ENCODE assay signal across 10 mouse cellular contexts in genomic region chr12:52010630-52010961, GRCm38 (mm10). TPM values are rescaled to one million over a fixed set of nuclear protein-coding genes. Genes with fewer than 3 reads are reported as not detected.
DNase-seq lines count a peak whose midpoint lies in the region; ATAC-seq and TF ChIP-seq lines count a peak whose summit lies in the region.
"Had no signal": no experiment of that assay in that cellular context is flagged by ENCODE, and none has a peak within 500 bp of the region (broad histone marks: within the 10 kb centered on the region; RNA-seq: fewer than 3 reads in every experiment).

No protein-coding gene starts in this region.

- WGBS in kidney, postnatal 0 days = 60% methylated on average over 2 of the region's 2 CpGs
- 61% methylated on average over 2 of the region's 2 CpGs for WGBS in kidney, embryonic 16.5 days
- WGBS in forebrain, embryonic 12.5 days = 53% methylated on average over 2 of the region's 2 CpGs
- WGBS in midbrain, embryonic 14.5 days = 60% methylated on average over 2 of the region's 2 CpGs

- no peaks in the 10 kb centered on the region for H3K9me3 ChIP-seq in kidney, postnatal 0 days (replicated peaks; ENCODE audit: low read length)
- no peaks in the 10 kb centered on the region for H3K9me3 ChIP-seq in kidney, embryonic 16.5 days (ENCODE audit: low read length)
- no peaks in the 10 kb centered on the region for H3K9me3 ChIP-seq in forebrain, embryonic 12.5 days
- no peaks in the 10 kb centered on the region for H3K9me3 ChIP-seq in midbrain, embryonic 14.5 days (ENCODE audit: control insufficient read depth, low read length)

- TF ChIP-seq CTCF in kidney, postnatal 0 days (IDR thresholded peaks at IDR 0.05; ENCODE audit: low read depth) = peak; percentile 77

- no peak for ATAC-seq in kidney, postnatal 0 days (replicated peaks; ENCODE audit: low FRiP score, low read depth)
- no peak for ATAC-seq in kidney, embryonic 16.5 days (ENCODE audit: low FRiP score, low TSS enrichment)
- no peak for ATAC-seq in forebrain, embryonic 12.5 days (ENCODE audit: low FRiP score)
- ATAC-seq in midbrain, embryonic 14.5 days (ENCODE audit: low FRiP score, low TSS enrichment) = no peak
- no peak for ATAC-seq in erythroid progenitor cell, adult 5-6 weeks (replicated peaks; ENCODE audit: low FRiP score, poor library complexity, severe bottlenecking)

- H3K4me3 ChIP-seq in kidney, postnatal 0 days (replicated peaks; ENCODE audit: low read depth, low read length) = no peak overlapping the region
- no peak overlapping the region for H3K4me3 ChIP-seq in kidney, embryonic 16.5 days (ENCODE audit: low read length)
- H3K4me3 ChIP-seq in forebrain, embryonic 12.5 days (replicated peaks) = peak overlapping the region; percentile 19; the same call in 1 of the 2 replicates
- H3K4me3 ChIP-seq in midbrain, embryonic 14.5 days (replicated peaks; ENCODE audit: low read depth, low read length) = peak overlapping the region; percentile 11

- peak; percentile 76 for DNase-seq in kidney, postnatal 0 days (ENCODE audit: low spot score)
- DNase-seq in NIH3T3 (ENCODE audit: low read depth) = peak; percentile 84
- DNase-seq in midbrain, embryonic 14.5 days = peak; percentile 87
- no peak for DNase-seq in right cerebral cortex, adult 2 months (ENCODE audit: low spot score in 2 of 2)
- DNase-seq in thymus, postnatal 14 days = no peak

- H3K27ac ChIP-seq in kidney, postnatal 0 days = no peak overlapping the region
- no peak overlapping the region for H3K27ac ChIP-seq in kidney, embryonic 16.5 days (ENCODE audit: low read length)
- peak overlapping the region; percentile 81 for H3K27ac ChIP-seq in forebrain, embryonic 12.5 days
- 0 out of 2 replicates have a peak overlapping the region, but pooled peaks have one; percentile 46 for H3K27ac ChIP-seq in midbrain, embryonic 14.5 days (replicated peaks; ENCODE audit: low read depth, low read length)

- no peaks in the 10 kb centered on the region for H3K27me3 ChIP-seq in kidney, postnatal 0 days (ENCODE audit: insufficient read depth, low read length)
- H3K27me3 ChIP-seq in kidney, embryonic 16.5 days (ENCODE audit: insufficient read depth, low read length) = no peaks in the 10 kb centered on the region
- H3K27me3 ChIP-seq in forebrain, embryonic 12.5 days = no peaks in the 10 kb centered on the region
- H3K27me3 ChIP-seq in midbrain, embryonic 14.5 days (ENCODE audit: control insufficient read depth, insufficient read depth, low read length) = no peaks in the 10 kb centered on the region

- H3K4me2 ChIP-seq in kidney, postnatal 0 days (ENCODE audit: low read length) = no peak overlapping the region
- no peak overlapping the region for H3K4me2 ChIP-seq in kidney, embryonic 16.5 days (replicated peaks; ENCODE audit: low read depth, low read length)
- peak overlapping the region; percentile 47 for H3K4me2 ChIP-seq in forebrain, embryonic 12.5 days
- peak overlapping the region; percentile 45 for H3K4me2 ChIP-seq in midbrain, embryonic 14.5 days (ENCODE audit: low read length)

- no peaks in the 10 kb centered on the region for H3K36me3 ChIP-seq in kidney, postnatal 0 days (ENCODE audit: insufficient read depth, low read length)
- H3K36me3 ChIP-seq in kidney, embryonic 16.5 days (ENCODE audit: insufficient read depth, low read length) = no peaks in the 10 kb centered on the region
- no peaks in the 10 kb centered on the region for H3K36me3 ChIP-seq in forebrain, embryonic 12.5 days (replicated peaks)
- no peaks in the 10 kb centered on the region for H3K36me3 ChIP-seq in midbrain, embryonic 14.5 days (ENCODE audit: control insufficient read depth, insufficient read depth, low read length)

- no peak overlapping the region for H3K9ac ChIP-seq in kidney, postnatal 0 days (ENCODE audit: low read depth, low read length)
- no peak overlapping the region for H3K9ac ChIP-seq in kidney, embryonic 16.5 days (replicated peaks; ENCODE audit: low read length)
- no peak overlapping the region for H3K9ac ChIP-seq in forebrain, embryonic 12.5 days
- no peak overlapping the region for H3K9ac ChIP-seq in midbrain, embryonic 14.5 days (replicated peaks; ENCODE audit: low read length)

- 0 out of 2 replicates have a peak, but pooled peaks cover 4% of the 10 kb centered on the region for H3K4me1 ChIP-seq in kidney, postnatal 0 days (replicated peaks; ENCODE audit: insufficient read depth, low read length)
- H3K4me1 ChIP-seq in kidney, embryonic 16.5 days (ENCODE audit: insufficient read depth, low read length) = no peaks in the 10 kb centered on the region
- peaks cover 14% of the 10 kb centered on the region; the same call in 1 of the 2 replicates for H3K4me1 ChIP-seq in forebrain, embryonic 12.5 days
- no peaks in the 10 kb centered on the region for H3K4me1 ChIP-seq in midbrain, embryonic 14.5 days (ENCODE audit: control insufficient read depth, insufficient read depth, low read length)

RNA-seq across cellular contexts. Expression of gene Dtd2, which starts 4.3 kb away (rescaled TPM):
- polyA plus RNA-seq in kidney, postnatal 0 days (2015; fragmentation: Nextera tagmentation; extraction: Ambion mirVana) = 31.2 and 34.5 TPM in 2 replicates
- polyA plus RNA-seq in kidney, embryonic 16.5 days (2015; fragmentation: Nextera tagmentation; extraction: Ambion mirVana) = 26.6 and 28.7 TPM in 2 replicates
- 20.8 and 23.1 TPM in 2 replicates for polyA plus RNA-seq in forebrain, embryonic 12.5 days (2016; fragmentation: Nextera tagmentation; extraction: Ambion mirVana)
- polyA plus RNA-seq in midbrain, embryonic 14.5 days (2014; fragmentation: Nextera tagmentation; extraction: Ambion mirVana) = 21.2 and 21.4 TPM in 2 replicates
- total RNA-seq in erythroid progenitor cell, adult 5-6 weeks (2015; ENCODE audit: low replicate concordance) = 1.4 and 2.5 TPM in 2 replicates
- total RNA-seq in erythroid progenitor cell, adult 5-6 weeks (2017; ENCODE audit: low replicate concordance) = 3.5 and 7.5 TPM in 2 replicates

RNA-seq across cellular contexts. Expression of gene Gpr33, which starts 17.3 kb away (rescaled TPM):
- polyA plus RNA-seq in kidney, postnatal 0 days (2015; fragmentation: Nextera tagmentation; extraction: Ambion mirVana) = not detected in 2 replicates
- polyA plus RNA-seq in kidney, embryonic 16.5 days (2015; fragmentation: Nextera tagmentation; extraction: Ambion mirVana) = not detected in 2 replicates
- not detected in 2 replicates for polyA plus RNA-seq in forebrain, embryonic 12.5 days (2016; fragmentation: Nextera tagmentation; extraction: Ambion mirVana)
- not detected in 2 replicates for polyA plus RNA-seq in midbrain, embryonic 14.5 days (2014; fragmentation: Nextera tagmentation; extraction: Ambion mirVana)
- not detected in 2 replicates for total RNA-seq in erythroid progenitor cell, adult 5-6 weeks (2015; ENCODE audit: low replicate concordance)
- total RNA-seq in erythroid progenitor cell, adult 5-6 weeks (2017; ENCODE audit: low replicate concordance) = not detected in 2 replicates
- total RNA-seq: layer of hippocampus, adult 8-10 months had no signal
- polyA plus RNA-seq: small intestine, adult 2 months had no signal

RNA-seq across cellular contexts. Expression of gene Heatr5a, which starts 39.5 kb away (rescaled TPM):
- 3.7 and 4.3 TPM in 2 replicates for polyA plus RNA-seq in kidney, postnatal 0 days (2015; fragmentation: Nextera tagmentation; extraction: Ambion mirVana)
- polyA plus RNA-seq in kidney, embryonic 16.5 days (2015; fragmentation: Nextera tagmentation; extraction: Ambion mirVana) = 9.4 and 10.5 TPM in 2 replicates
- 12.6 and 13.6 TPM in 2 replicates for polyA plus RNA-seq in forebrain, embryonic 12.5 days (2016; fragmentation: Nextera tagmentation; extraction: Ambion mirVana)
- 6.0 and 7.6 TPM in 2 replicates for polyA plus RNA-seq in midbrain, embryonic 14.5 days (2014; fragmentation: Nextera tagmentation; extraction: Ambion mirVana)
- 41.8 and 60.4 TPM in 2 replicates for total RNA-seq in erythroid progenitor cell, adult 5-6 weeks (2015; ENCODE audit: low replicate concordance)
- total RNA-seq in erythroid progenitor cell, adult 5-6 weeks (2017; ENCODE audit: low replicate concordance) = 48.5 and 54.7 TPM in 2 replicates

Comparison
In these comparisons a context has a peak if more than half of its experiments do, and no peak if none do; other contexts are left out.
1. DNase-seq: peak in kidney, postnatal 0 days (single experiment), NIH3T3 (single experiment) and midbrain, embryonic 14.5 days (single experiment); none in right cerebral cortex, adult 2 months (0 of 2) and thymus, postnatal 14 days (single experiment).
2. H3K27ac ChIP-seq: peak in forebrain, embryonic 12.5 days (single experiment) and midbrain, embryonic 14.5 days (single experiment); none in kidney, postnatal 0 days (single experiment) and kidney, embryonic 16.5 days (single experiment).
3. H3K4me2 ChIP-seq: peak in forebrain, embryonic 12.5 days (single experiment) and midbrain, embryonic 14.5 days (single experiment); none in kidney, postnatal 0 days (single experiment) and kidney, embryonic 16.5 days (single experiment).
4. H3K4me3 ChIP-seq: peak in forebrain, embryonic 12.5 days (single experiment) and midbrain, embryonic 14.5 days (single experiment); none in kidney, postnatal 0 days (single experiment) and kidney, embryonic 16.5 days (single experiment).